In the genomic region with DNA sequence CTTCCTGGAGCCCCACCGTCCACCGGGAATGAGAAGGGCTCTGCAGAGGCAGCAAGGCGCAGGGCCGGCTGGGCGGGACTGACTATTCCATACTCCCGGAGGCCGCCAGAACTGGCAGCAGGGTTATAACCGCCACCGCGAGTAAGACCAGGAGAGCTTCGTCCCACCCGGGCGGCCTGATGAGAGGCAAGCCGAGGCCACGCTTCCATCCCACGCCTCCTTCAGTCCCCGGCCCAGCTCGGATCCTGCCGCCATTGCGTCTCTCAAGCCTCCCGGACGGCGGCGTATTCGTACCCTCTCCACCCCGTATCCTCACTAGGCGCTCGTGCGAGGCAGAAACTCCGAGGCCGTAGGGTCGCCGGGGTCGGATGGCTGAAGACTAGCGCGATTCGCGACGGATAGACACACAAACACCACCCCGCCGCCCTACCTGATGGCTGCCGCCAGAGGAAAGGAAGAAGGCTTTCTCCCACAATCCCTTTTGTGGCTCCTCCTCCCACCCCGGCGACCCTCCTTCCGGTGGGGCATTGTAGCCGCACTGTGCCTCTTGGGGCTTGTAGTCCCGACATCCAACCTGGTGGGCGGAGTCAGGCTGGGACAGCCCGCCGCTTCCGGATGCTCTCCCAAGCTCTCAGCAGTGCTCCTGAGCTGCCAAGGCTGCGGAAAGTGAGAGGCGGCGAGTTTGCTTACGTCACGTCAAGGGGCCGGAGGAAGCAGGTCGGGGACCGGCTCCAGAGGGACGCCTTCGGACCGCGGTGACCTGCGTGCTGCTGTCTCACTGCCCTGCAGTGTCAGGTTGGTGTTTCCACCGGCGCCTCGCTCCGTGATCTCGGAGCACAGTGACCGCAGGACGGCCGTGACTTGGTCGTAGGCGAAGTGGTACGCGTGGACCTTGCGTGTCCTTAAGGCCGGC, we compare ENCODE assay signal across 8 mouse cellular contexts. TPM values are rescaled to one million over a fixed set of nuclear protein-coding genes. Genes with fewer than 3 reads are reported as not detected.
DNase-seq lines count a peak whose midpoint lies in the region; ATAC-seq and TF ChIP-seq lines count a peak whose summit lies in the region.

A gene (plus strand): TSS at position 608 of the 913 bp plus-strand sequence.
A gene (minus strand): TSS at position 863 of the 913 bp plus-strand sequence.

- peak within 1 kb of the TSS; percentile 97 for H3K9ac ChIP-seq in hindbrain, postnatal 0 days (replicated peaks; ENCODE audit: low read length)

- ATAC-seq in common myeloid progenitor, adult 5-6 weeks (replicated peaks; ENCODE audit: low read depth, poor library complexity, severe bottlenecking): peak; percentile 95
- ATAC-seq in hindbrain, postnatal 0 days: peak; percentile 99
- peak; percentile 95 for ATAC-seq in megakaryocyte, adult 5-6 weeks (ENCODE audit: poor library complexity, severe bottlenecking)

- H3K4me1 ChIP-seq in hindbrain, postnatal 0 days (ENCODE audit: insufficient read depth, low read length): no peaks in the 10 kb centered on the region; the same call in 1 of the 2 replicates

- H3K27me3 ChIP-seq in hindbrain, postnatal 0 days (ENCODE audit: insufficient read depth, low read length): no peaks in the 10 kb centered on the region

- peaks cover 10% of the 10 kb centered on the region; the same call in 1 of the 2 replicates for H3K36me3 ChIP-seq in hindbrain, postnatal 0 days (ENCODE audit: insufficient read depth, low read length)

- peak within 1 kb of the TSS; percentile 91 for H3K27ac ChIP-seq in gastrocnemius, adult 2 months
- peak within 1 kb of the TSS; percentile 89 for H3K27ac ChIP-seq in hindbrain, postnatal 0 days
- H3K27ac ChIP-seq in left cerebral cortex, adult 2 months: peak within 1 kb of the TSS; percentile 96

- intact Hi-C loops in gastrocnemius, adult 2 months (cut with DNase I): loop anchor here (2.0 to 5.0 kb wide), 2 partner anchors 33 to 60 kb away; a partner anchor contains a TSS
- intact Hi-C loops in left cerebral cortex, adult 2 months (cut with DNase I): loop anchor here (1.0 to 2.0 kb wide), 3 partner anchors 31 to 61 kb away; a partner anchor contains a TSS

- 0 out of 2 replicates have a peak, but pooled peaks have one; percentile 30 for TF ChIP-seq CTCF in gastrocnemius, adult 2 months (IDR thresholded peaks at IDR 0.05)
- peak; percentile 43 for TF ChIP-seq CTCF in hindbrain, postnatal 0 days (IDR thresholded peaks at IDR 0.05; ENCODE audit: low read depth)
- peak; percentile 33 for TF ChIP-seq CTCF in left cerebral cortex, adult 2 months (IDR thresholded peaks at IDR 0.05)

- WGBS in hindbrain, postnatal 0 days: under 1% methylated on average over 78 of the region's 78 CpGs

- H3K4me3 ChIP-seq in gastrocnemius, adult 2 months: peak within 1 kb of the TSS; percentile 84
- peak within 1 kb of the TSS; percentile 93 for H3K4me3 ChIP-seq in hindbrain, postnatal 0 days (ENCODE audit: low read length)
- peak within 1 kb of the TSS; percentile 79 for H3K4me3 ChIP-seq in left cerebral cortex, adult 2 months

- no peaks in the 10 kb centered on the region for H3K9me3 ChIP-seq in hindbrain, postnatal 0 days (ENCODE audit: low read length)

- peak within 1 kb of the TSS; percentile 78 for H3K4me2 ChIP-seq in hindbrain, postnatal 0 days (ENCODE audit: low read depth, low read length)

- DNase-seq in ZHBTc4 (ENCODE audit: low read depth, low spot score): peak; percentile 99
- DNase-seq in gastrocnemius, adult 2 months: peak; percentile 100
- DNase-seq in hindbrain, postnatal 0 days (ENCODE audit: low spot score): peak; percentile 99
- peak; percentile 97 to 99 for DNase-seq in left cerebral cortex, adult 2 months (ENCODE audit: extremely low spot score in 1 of 2, low spot score in 2 of 2)
- DNase-seq in right cerebral cortex, adult 2 months (ENCODE audit: low spot score in 2 of 2): peak; percentile 98
- peak; percentile 99 for DNase-seq in urinary bladder, postnatal 14 days (ENCODE audit: low spot score)

RNA-seq across cellular contexts. Expression of the first gene that starts in this region (rescaled TPM):
- 5.1 and 6.8 TPM in 2 replicates for total RNA-seq in common myeloid progenitor, adult 5-6 weeks (2017)
- total RNA-seq in gastrocnemius, adult 2 months (2021): 10 to 100 TPM; 30.1 to 44.9 TPM
- total RNA-seq in hindbrain, postnatal 0 days (2014; rRNA removed): 20.5 and 27.1 TPM in 2 replicates
- 68.3 and 70.7 TPM in 2 replicates for polyA plus RNA-seq in hindbrain, postnatal 0 days (2015; fragmentation: Nextera tagmentation; extraction: Ambion mirVana)
- 100 to 1,000 TPM in 1 of 2 experiments, 10 to 100 TPM in 1; 97.0 to 107 TPM for total RNA-seq in left cerebral cortex, adult 2 months (2021)
- total RNA-seq in megakaryocyte, adult 5-6 weeks (2015): 5.5 and 5.9 TPM in 2 replicates
- 1.7 and 6.9 TPM in 2 replicates for total RNA-seq in megakaryocyte, adult 5-6 weeks (2017)

RNA-seq across cellular contexts. Expression of the second gene that starts in this region (rescaled TPM):
- total RNA-seq in common myeloid progenitor, adult 5-6 weeks (2017): 2,336 and 3,207 TPM in 2 replicates
- total RNA-seq in gastrocnemius, adult 2 months (2021): 100 to 1,000 TPM; 519 to 581 TPM
- 407 and 452 TPM in 2 replicates for total RNA-seq in hindbrain, postnatal 0 days (2014; rRNA removed)
- 275 and 282 TPM in 2 replicates for polyA plus RNA-seq in hindbrain, postnatal 0 days (2015; fragmentation: Nextera tagmentation; extraction: Ambion mirVana)
- total RNA-seq in left cerebral cortex, adult 2 months (2021): 100 to 1,000 TPM; 339 to 400 TPM
- total RNA-seq in megakaryocyte, adult 5-6 weeks (2015): 1,377 and 1,389 TPM in 2 replicates
- 1,172 and 1,341 TPM in 2 replicates for total RNA-seq in megakaryocyte, adult 5-6 weeks (2017)

Comparison
In these comparisons a context has a peak if more than half of its experiments do, and no peak if none do; other contexts are left out.
1. Peak in every context shown above with its lines: DNase-seq, ATAC-seq, H3K4me3 ChIP-seq and H3K27ac ChIP-seq.